In the genomic region with DNA sequence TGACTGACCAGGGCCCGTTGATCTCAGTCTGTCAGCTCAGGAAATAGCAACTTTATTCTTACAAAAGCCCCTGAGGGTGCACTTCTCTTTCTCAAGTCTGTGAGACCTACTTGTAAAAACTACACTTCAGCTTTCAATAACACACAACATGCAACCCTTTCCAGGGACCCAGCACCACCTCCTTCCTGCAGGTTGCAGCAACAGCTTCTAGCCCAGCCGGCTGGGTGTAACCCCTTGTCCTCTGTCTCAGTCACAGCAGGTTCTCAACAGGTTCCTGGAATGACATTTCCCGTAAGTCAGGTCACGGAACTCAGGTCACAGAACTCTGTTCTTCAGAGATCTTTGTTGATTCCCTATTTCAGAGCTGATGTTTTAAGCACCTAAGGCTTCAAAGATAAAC, we compare ENCODE assay signal across 21 mouse cellular contexts.
DNase-seq lines count a peak whose midpoint lies in the region; ATAC-seq and TF ChIP-seq lines count a peak whose summit lies in the region.
"Had no signal": no experiment of that assay in that cellular context is flagged by ENCODE, and none has a peak within 500 bp of the region (broad histone marks: within the 10 kb centered on the region; RNA-seq: fewer than 3 reads in every experiment).

No protein-coding gene starts in this region.

- TF ChIP-seq CTCF in kidney, adult 2 months (conservative IDR thresholded peaks at IDR 0.05; ENCODE audit: insufficient read depth, insufficient read length, low read depth, low read length) = no peak
- TF ChIP-seq CTCF in lung, postnatal 0 days (IDR thresholded peaks at IDR 0.05) = no peak

- TF ChIP-seq EP300 in lung, postnatal 0 days (IDR thresholded peaks at IDR 0.05) = no peak

- H3K27ac ChIP-seq in kidney, adult 2 months (ENCODE audit: insufficient read depth, low read depth, low read length) = no peak overlapping the region
- no peak overlapping the region for H3K27ac ChIP-seq in lung, postnatal 0 days (ENCODE audit: low read length)
- no peak overlapping the region for H3K27ac ChIP-seq in forebrain, embryonic 12.5 days
- H3K27ac ChIP-seq: embryonic facial prominence, embryonic 12.5 days; forebrain, embryonic 13.5 days; gastrocnemius, adult 2 months; heart, embryonic 13.5 days; hindbrain, embryonic 15.5 days had no signal

- no peak overlapping the region for H3K4me2 ChIP-seq in lung, postnatal 0 days (replicated peaks; ENCODE audit: low read depth, low read length)
- H3K4me2 ChIP-seq in forebrain, embryonic 12.5 days = no peak overlapping the region
- H3K4me2 ChIP-seq: embryonic facial prominence, embryonic 12.5 days; forebrain, embryonic 13.5 days; heart, embryonic 13.5 days; hindbrain, embryonic 15.5 days had no signal

- H3K27me3 ChIP-seq in kidney, adult 2 months (replicated peaks; ENCODE audit: control insufficient read depth, insufficient read depth, low read length) = no peaks in the 10 kb centered on the region
- no peaks in the 10 kb centered on the region for H3K27me3 ChIP-seq in lung, postnatal 0 days (replicated peaks; ENCODE audit: insufficient read depth, low read length)
- no peaks in the 10 kb centered on the region for H3K27me3 ChIP-seq in forebrain, embryonic 12.5 days
- H3K27me3 ChIP-seq: embryonic facial prominence, embryonic 12.5 days; forebrain, embryonic 13.5 days; heart, embryonic 13.5 days; hindbrain, embryonic 15.5 days had no signal

- no peak overlapping the region for H3K9ac ChIP-seq in lung, postnatal 0 days (replicated peaks; ENCODE audit: low read depth)
- no peak overlapping the region for H3K9ac ChIP-seq in forebrain, embryonic 12.5 days
- H3K9ac ChIP-seq: embryonic facial prominence, embryonic 12.5 days; forebrain, embryonic 13.5 days; heart, embryonic 13.5 days; hindbrain, embryonic 15.5 days had no signal

- no peak for TF ChIP-seq POLR2A in kidney, adult 2 months (IDR thresholded peaks at IDR 0.05; ENCODE audit: low read depth, low read length)

- no peak overlapping the region for H3K4me3 ChIP-seq in kidney, adult 2 months (ENCODE audit: insufficient read depth, low read depth, low read length)
- no peak overlapping the region for H3K4me3 ChIP-seq in lung, postnatal 0 days (ENCODE audit: low read depth, low read length)
- H3K4me3 ChIP-seq in forebrain, embryonic 12.5 days (replicated peaks) = no peak overlapping the region
- H3K4me3 ChIP-seq: embryonic facial prominence, embryonic 12.5 days; forebrain, embryonic 13.5 days; gastrocnemius, adult 2 months; heart, embryonic 13.5 days; hindbrain, embryonic 15.5 days had no signal

- peak; percentile 40; the same call in 1 of the 2 replicates for ATAC-seq in lung, postnatal 0 days
- ATAC-seq in megakaryocyte progenitor cell, adult 5-6 weeks (replicated peaks; ENCODE audit: poor library complexity) = peak; percentile 81
- no peak for ATAC-seq in forebrain, embryonic 12.5 days (ENCODE audit: low FRiP score)
- ATAC-seq: CD4-positive, CD25-positive, alpha-beta regulatory T cell, adult 4 months; forebrain, embryonic 13.5 days had no signal

- H3K9me3 ChIP-seq in lung, postnatal 0 days (ENCODE audit: low read length) = no peaks in the 10 kb centered on the region
- H3K9me3 ChIP-seq in forebrain, embryonic 12.5 days = no peaks in the 10 kb centered on the region
- H3K9me3 ChIP-seq: embryonic facial prominence, embryonic 12.5 days; forebrain, embryonic 13.5 days; heart, embryonic 13.5 days; hindbrain, embryonic 15.5 days had no signal

- H3K4me1 ChIP-seq in kidney, adult 2 months (ENCODE audit: control insufficient read depth, insufficient read depth, low read length) = no peaks in the 10 kb centered on the region
- H3K4me1 ChIP-seq in lung, postnatal 0 days (ENCODE audit: insufficient read depth, low read depth, low read length) = no peaks in the 10 kb centered on the region
- peaks cover 2% of the 10 kb centered on the region; the same call in 1 of the 2 replicates for H3K4me1 ChIP-seq in forebrain, embryonic 12.5 days
- H3K4me1 ChIP-seq: embryonic facial prominence, embryonic 12.5 days; forebrain, embryonic 13.5 days; heart, embryonic 13.5 days; hindbrain, embryonic 15.5 days had no signal

- 65% methylated on average over 4 of the region's 4 CpGs for WGBS in kidney, adult 2 months
- WGBS in lung, postnatal 0 days = 50% methylated on average over 4 of the region's 4 CpGs
- WGBS in forebrain, embryonic 12.5 days = 78% methylated on average over 4 of the region's 4 CpGs

- no peaks in the 10 kb centered on the region for H3K36me3 ChIP-seq in kidney, adult 2 months (ENCODE audit: control insufficient read depth, insufficient read depth, low read length)
- H3K36me3 ChIP-seq in lung, postnatal 0 days (ENCODE audit: insufficient read depth, low read length) = no peaks in the 10 kb centered on the region
- no peaks in the 10 kb centered on the region for H3K36me3 ChIP-seq in forebrain, embryonic 12.5 days (replicated peaks)
- H3K36me3 ChIP-seq: embryonic facial prominence, embryonic 12.5 days; heart, embryonic 13.5 days; hindbrain, embryonic 15.5 days had no signal

- DNase-seq in kidney, adult 2 months = peak; percentile 13
- no peak for DNase-seq in kidney, adult 8-10 months
- DNase-seq in lung, postnatal 0 days (ENCODE audit: low spot score) = peak; percentile 7
- DNase-seq in lung, postnatal 10 days = no peak
- DNase-seq in ovary, adult 18-20 months (ENCODE audit: low spot score) = no peak
- DNase-seq: adrenal gland, adult 2 months; adrenal gland, postnatal 25 days; B cell, adult 2 months; cerebellum, adult 18-20 months; cerebellum, postnatal 10 days; gastrocnemius, adult 2 months; gastrocnemius, postnatal 25 days; heart, adult 11 months; heart, postnatal 36 days had no signal

Comparison
In these comparisons a context has a peak if more than half of its experiments do, and no peak if none do; other contexts are left out.
1. DNase-seq: peak in kidney, adult 2 months (single experiment) and lung, postnatal 0 days (single experiment); none in kidney, adult 8-10 months (0 of 2), lung, postnatal 10 days (single experiment) and ovary, adult 18-20 months (single experiment).